Mouse (Mus musculus): ENCODE data around the gene Spata21.
"Not testable (repeated sequence)": the region's sequence is repeated elsewhere in the genome, so short reads cannot be mapped to it uniquely, and the experiment has no call there.

Spata21 gene

DNA sequence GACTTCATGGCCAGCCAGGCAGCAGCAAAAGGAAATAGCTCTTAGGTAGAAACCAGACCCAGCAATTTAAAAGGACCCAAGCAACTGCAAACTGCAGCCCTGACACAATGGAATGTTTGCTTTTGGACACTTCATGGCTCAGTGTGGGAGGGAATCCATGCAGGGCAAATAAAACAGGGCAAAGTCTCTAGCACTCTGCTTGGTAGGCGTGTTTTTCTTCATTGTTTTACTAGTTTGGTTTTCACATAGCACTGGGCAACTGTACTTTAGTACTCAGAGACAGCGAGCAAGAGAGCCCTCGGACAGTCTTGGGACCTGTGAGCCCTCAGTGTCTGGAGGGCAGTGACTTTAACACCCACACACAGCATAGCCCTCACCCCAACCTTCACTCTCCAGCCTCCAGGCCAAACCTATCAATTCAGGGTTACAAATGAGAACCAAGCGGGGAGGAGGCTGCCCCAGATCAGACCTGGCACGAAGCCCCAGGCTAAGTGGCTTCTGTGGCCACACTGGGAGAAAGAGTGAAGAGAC, 43.5 kb downstream of the Spata21 start:
- no peak for DNase-seq

DNA sequence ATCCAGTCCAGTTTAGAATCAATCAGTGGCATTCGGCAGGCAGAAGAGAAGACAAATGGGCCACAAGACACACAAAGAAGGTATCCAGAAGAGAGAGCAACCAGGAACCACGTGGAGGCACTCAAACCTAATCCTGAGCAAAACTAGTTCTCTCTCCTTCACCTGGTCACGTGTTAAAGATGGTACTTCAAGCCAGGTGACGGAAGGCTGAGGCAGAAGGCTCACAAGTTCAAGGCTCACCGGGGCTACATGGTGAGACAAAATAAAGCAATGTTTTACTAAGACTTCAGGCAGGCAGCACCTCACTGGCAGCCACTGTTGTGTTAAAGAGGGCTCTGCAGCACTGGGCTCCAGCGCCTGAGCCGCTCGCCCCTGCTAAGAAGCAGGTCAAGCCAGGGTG, 44.1 kb downstream of the Spata21 start:
- DNase-seq: no peak

DNA sequence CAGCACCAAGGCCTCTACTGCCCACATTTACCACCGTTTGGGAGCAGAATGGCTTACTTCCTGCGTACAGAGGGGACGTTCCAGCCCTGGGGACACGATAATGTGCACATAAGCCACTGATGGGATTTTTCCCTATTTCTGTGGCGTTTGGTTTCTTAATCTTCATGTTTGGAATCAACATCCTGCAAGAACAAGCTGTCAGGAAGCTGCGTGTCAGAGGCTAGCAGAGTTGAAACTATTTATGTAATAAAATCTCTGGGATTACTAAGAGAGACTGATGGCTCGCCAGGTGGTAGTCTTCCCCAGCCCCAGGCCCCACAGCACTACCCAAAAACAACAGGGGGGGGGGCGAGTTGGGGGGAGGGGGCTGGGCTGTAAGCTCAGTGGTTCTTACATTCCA, 45.1 kb downstream of the Spata21 start:
- DNase-seq: no peak

DNA sequence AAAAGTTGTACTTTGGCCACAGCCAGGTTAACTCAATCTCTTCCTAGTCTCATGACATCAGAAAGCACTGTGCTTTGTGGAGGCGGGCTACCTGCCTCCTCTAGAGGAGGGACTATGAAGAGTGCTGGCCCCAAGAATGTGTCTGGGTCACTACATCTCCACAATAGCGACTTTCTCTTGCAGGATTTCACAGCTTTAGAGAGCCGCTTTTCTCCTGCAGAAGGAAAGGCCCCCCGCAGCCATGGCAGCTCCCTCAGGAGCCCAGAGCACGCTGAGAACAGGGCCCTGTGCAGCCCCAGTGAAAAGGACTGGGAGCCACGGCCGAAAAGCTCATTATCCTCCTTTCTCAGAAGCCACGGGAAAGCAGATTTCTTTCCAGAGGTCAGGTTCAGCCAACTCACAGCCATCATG, 45.9 kb downstream of the Spata21 start:
- DNase-seq: no peak

DNA sequence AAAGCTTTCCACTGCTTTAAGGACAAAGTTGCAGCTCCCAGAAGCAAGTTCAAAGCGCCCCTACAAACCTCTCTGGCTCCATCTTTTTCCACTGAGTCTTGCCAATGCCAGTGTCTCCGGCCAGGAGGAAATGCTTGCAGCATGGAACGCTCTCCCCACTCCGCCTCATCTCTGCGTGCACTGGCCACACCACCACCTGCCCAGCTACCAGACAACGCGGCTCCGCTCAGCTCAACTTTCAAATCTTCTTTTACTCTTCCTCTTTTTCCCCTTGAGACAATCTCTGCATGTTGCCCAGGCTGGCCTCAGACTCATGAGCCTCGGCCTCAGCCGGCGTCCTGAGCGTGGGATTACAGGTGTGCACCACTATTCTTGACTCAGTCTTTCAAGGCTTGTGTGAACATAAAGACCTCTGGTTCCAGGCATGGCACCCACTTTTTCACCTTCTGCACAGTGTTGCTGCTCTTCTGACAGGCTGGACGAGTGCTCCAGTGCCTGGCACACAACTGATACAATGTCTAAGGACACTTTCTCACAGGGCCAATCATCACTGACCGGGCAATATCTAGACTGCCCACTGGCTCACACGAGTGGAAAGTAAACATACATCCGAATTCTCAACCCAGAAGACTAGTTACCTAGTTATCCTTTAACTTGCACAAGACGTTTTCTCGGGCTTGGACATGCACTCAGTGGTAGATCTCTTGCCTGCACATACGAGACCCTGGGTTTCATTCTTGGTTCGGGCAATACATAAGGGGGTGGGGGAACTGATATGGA, 46.8 kb downstream of the Spata21 start:
- no peak for DNase-seq

DNA sequence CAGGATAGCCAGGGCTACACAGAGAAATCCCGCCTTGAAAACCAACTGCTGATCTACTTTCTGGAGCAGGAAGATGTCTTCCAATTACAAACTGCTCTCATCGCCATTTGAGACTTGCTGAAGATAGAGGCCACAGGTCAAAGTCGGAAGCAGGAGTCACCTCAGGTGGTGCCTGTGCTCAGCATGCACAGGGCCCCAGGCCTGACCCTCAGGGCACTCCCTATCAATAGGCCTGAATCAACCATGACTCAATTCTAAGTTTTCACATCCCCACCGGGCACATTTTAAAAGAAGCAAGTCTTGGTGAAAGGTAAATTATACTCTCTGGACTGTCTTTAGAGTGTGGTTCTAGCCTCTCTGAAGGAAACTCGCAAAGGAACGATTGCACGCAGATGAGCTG, 48.0 kb downstream of the Spata21 start:
- no peak for DNase-seq

DNA sequence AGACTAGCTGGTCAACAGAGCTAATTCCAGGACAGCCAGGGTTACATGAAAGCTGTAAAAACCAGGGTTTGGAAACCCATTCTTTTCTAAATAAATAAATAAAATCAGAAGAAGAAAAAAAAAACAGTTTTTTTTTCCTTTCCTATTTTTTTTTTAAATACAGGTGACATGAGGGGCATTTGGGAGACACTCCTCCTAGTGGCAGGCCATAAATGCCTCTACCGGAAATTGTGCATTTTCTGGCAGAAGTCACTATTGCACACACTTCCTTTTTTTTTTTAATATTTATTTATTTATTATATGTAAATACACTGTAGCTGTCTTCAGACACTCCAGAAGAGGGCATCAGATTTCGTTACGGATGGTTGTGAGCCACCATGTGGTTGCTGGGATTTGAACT, 49.6 kb downstream of the Spata21 start:
- not testable (repeated sequence) for DNase-seq

DNA sequence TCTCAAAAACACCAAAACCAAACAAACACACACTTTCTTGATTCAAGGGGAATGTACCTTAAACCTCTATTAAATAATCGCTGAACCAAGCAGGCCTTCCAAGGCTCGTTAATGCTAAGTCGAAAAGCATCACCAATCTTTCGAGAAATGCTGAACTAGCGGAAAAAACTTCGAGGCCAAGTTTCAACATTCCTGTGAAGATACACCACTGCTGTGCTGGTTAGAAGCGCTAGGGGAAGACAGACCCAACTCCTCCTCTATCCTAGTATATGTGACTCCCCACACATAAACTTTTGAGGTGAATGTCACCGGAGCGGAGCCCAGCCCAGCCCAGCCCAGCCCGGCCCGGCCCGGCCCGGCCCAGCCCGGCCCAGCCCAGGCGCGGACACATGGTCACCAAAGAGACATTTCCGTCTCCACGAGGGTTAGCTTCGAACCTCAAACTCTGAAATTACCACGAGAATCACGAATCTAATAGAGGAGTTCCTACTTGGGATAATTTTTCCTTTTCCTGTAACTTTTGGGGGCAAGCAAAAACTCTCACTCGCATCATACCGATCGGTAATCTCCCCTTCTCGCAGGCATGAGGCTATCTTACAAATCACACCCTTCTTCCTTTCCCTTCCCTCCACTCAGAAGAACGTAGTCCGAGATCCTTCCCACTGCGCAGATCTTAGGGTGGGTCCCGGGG, 50.4 kb downstream of the Spata21 start:
- DNase-seq: no peak

DNA sequence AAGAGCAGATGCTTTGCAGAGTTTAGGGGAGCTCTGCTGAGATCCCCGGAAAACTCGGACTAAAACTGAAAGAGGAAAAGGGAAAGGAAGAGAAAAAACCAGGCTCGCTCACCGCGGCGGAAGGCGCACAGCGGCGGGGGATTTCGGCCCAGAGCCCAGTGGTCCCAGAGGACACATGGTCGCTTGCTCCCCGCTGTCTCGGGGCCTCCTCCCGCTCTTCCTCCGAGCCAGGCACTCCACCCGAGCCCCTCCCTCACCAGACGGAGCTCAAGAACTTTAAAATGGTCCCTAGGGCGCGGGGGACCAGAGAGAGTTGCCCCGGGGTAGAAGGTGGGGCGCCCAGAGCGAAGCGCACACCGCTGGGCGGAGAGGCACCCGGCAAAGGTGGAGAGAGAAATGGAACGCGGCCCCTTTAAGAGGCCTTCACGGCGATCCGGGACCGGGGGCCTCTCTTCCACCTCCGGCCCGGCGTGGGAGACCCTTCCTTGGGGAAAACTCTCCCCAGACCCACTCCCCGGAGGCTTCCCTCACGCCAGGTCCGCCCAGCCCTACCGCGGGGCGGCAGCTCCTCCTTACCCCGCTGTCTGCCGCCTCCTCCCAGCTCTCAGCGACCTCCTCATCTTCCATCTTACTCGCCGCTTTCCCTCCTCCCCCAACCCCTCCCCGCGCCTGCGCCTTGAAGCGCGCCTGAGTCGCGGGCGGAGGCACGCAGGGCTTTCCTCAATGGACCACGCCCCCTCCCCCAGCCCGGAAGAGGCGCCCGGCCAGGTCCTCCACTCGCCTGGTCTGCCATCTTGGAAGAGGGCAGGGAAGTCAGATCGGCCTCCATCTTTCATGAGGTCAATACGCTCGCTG, 51.2 kb downstream of the Spata21 start, which contains the start of gene Szrd1:
Gene Szrd1, minus strand, starts transcription at position 660 of the 855 bp plus-strand sequence.
- DNase-seq: peak; percentile 100

DNA sequence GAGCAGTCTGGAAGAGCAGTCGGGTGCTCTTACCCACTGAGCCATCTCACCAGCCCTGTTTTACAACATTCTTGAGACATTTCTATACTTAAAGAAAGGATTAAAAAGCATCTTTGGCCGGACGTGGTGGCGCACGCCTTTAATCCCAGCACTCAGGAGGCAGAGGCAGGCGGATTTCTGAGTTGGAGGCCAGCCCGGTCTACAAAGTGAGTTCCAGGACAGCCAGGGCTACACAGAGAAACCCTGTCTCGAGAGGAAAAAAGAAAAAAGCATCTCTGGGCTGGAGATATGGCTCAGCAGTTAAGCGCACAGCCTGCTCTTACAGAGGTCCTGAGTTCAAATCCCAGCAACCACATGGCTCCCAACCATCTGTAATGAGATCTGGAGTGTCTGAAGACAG, 52.2 kb downstream of the Spata21 start:
- DNase-seq: not testable (repeated sequence)

DNA sequence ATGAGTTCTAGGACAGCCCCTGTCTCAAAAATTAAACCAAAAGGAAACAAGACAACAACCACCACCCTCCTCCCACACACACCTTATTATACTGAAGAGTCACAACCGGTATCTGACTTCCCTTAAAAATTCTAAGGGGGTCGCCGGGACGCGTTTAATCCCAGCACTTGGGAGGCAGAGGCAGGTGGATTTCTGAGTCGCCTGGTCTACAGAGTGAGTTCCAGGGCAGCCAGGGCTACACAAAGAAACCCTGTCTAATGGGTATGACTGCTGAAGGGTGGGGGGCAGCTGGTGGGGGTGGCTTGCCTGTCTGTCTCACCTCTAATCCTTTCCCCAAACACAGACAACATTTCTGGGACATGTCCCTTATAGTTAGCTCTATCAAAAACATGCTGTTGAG, 52.8 kb downstream of the Spata21 start:
- no peak for DNase-seq

DNA sequence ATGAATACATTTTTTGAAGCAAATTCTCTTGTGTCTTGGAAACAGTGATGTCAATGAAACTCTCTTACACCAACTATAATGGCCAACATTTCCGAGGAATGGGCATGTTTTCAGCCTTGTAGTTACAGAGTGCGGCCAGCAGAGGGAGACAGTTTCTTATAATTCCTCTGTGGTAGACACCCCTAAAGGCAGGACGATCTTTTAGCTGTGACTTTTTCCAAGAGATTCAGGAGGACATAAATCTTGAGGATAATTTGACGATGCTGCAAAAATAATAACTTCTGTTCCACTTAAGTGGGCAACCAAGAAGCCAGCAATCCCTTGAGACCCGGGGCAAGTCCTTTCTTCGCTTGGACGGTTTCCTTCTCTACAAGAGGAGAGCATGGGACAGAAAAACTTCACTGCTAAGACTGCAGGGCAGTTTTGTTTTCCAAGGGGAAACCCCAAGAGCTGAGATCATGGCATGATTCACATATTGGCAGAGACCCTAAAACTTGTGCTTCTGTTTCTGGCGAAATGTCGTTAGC, 54.2 kb downstream of the Spata21 start:
- DNase-seq: peak; percentile 79

DNA sequence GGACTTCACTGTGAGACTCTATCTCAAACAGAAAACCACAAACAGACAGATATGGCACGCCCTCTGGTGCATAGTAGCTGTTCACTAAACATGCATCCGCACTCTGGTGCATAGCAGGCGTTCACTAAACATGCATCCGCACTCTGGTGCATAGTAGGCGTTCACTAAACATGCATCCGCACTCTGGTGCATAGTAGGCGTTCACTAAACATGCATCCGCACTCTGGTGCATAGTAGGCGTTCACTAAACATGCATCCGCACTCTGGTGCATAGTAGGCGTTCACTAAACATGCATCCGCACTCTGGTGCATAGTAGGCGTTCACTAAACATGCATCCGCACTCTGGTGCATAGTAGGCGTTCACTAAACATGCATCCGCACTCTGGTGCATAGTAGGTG, 57.0 kb downstream of the Spata21 start:
- DNase-seq: not testable (repeated sequence)

DNA sequence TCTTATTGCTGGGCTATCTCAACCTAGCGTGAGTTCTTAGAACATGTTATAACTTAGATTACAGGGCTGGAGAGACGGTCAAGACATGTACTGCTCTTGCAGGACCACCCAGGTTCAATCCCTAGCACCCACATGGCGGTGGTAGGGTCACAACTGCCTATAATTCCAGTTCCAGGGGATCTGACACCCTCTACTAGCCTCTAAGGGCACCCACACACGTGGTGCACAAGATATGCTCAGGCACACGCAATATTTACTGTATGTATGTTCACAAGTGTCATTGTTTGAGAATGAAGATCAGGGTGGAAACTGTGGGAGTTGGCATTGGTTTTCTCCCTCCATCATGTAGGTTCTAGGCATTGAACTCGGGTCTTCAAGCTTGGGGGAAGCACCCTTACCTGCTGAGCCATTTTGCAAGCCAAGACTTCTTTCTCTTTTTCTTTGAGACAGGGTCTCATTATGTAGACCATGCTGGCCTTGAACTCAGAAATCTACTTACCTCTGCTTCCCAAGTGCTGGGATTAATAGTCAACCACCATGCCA, 58.4 kb downstream of the Spata21 start:
- no peak for DNase-seq

DNA sequence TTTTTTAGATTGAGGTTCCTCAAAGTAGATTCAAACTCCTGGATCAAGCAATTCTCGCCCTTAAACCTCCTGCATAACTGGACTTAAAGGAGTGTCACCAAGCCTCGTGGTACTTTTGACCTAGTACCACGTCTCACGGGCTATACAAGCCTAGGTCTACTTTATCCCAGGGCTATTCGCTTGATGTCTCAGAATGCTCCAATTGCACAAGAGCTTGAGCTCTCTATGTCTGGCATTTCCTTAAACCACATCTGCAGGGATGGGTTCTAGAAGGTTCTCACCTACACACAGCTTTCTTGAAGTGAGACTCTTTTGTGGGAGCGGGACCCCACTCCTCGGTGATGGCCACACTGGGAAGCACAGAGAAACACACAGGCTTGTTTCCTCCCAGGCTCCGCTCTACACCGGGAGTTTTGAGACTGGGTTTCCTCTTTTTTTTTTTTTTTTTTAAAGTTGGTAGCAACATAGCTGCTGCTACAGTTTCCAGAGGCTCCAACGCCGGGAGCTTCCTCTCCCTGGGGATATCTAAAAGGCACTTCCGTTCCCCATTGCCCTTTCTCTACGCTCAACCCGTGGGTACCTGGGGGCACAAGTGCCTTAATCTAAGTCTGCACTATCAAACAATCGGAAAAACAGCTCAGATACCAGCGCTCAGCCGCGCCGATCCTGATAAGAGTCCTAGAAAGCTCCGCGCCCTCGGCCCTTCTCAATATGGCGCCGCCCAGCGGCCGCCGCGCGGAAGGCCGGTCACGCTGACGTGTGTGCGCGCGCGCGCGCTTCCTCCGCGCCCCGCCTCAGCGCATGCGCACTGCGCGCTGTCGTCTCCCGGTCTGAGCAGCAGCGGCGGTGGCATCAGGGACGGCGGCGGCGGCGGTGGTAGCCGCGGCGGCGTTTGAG, 59.2 kb downstream of the Spata21 start, which contains the start of gene Fbxo42:
Gene Fbxo42, plus strand, starts transcription at position 802 of the 897 bp plus-strand sequence.
- DNase-seq: peak; percentile 96

DNA sequence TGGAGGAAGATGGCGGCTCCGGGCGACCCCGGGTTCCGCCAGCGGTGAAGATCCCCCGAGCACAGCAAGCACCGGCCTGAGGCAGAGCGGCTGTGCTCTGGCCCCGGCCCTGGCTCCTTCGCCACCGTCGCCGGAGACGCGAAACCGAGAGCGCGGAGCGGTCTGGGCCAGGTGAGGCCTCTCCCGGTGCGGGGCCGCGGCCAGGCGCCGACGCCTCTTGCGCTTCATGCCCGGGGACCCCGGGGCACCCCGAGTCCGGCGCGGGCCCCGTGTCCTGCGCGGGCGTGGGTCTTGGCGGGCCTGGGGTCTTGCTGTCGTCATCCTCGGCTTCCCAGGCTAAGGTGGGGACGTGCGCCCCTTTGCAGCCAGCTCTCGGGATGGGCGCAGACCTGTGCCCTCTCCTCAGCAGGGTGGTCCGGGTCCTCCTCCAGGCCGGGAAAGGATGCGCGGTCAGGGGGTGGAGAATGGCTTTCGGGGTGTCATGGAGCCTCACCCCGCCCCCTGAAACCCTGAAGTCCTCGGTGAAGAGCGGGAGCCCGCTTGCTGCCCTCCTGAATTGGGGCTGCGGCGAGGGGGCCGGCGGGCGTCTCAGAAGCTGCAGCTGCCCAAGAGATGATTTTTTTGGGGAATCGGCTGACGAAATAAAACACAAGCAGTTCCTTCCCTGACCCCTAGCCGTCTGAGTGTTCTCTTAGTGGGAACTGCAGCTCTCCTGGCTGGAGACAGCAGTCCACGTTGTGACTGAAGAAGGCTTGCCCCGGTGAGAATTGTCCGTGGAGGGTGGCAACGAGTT, 60.1 kb downstream of the Spata21 start:
- DNase-seq: peak; percentile 71

DNA sequence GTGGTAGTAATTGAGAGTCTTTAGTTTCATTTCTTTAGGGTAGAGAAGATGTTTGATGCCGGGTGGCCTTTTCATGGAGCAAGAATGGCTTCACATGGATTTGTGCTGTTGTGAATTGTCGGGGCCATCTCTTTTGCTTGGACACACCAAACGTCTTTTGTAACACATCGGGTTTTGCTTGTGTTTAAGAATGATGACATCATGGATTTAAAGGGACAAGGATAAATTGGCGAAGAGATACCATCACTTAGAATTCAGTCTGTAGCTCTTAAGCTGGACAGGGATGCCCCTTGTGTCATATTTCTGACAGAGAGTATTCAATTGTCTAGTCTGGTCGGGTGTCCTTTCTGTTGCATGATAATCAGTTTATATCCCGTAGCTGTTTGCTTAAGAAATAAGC, 61.0 kb downstream of the Spata21 start:
- no peak for DNase-seq

DNA sequence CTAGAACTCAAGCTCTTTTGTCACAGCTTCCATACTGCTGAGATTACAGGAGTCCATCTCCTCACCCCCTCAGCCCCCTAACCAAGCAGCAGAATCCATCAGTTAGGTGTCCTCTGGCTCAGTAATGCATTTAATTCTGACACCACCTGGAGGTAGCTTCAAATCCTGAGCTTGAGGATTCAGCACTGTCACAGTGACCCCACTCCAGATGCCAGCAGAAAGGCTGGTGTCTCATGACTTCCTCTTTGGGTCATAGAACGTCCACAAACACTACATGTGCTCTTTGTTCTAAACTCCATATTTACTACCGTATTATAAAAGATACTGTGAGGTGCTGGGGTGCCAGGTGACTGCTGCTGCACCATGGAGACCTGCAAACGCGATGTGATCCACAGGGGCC, 69.4 kb downstream of the Spata21 start:
- no peak for DNase-seq

DNA sequence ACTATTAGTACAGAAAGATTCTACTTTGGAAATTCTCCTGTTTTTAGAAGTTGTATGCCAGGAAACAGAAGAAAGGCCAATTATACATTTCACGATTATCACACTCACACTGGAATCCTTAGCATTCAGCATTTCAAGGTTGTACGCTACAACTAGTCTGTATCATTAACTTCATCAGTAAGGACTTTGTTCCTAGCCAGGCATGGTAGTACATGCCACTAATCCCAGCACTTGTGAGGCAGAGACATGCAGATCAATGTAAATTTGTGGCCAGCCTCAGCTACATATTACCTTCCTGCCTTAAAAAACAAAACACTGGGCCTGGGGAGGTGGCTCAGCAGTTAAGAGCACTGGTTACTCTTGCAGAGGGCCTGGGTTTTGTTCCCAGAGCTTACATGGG, 70.5 kb downstream of the Spata21 start:
- no peak for DNase-seq

DNA sequence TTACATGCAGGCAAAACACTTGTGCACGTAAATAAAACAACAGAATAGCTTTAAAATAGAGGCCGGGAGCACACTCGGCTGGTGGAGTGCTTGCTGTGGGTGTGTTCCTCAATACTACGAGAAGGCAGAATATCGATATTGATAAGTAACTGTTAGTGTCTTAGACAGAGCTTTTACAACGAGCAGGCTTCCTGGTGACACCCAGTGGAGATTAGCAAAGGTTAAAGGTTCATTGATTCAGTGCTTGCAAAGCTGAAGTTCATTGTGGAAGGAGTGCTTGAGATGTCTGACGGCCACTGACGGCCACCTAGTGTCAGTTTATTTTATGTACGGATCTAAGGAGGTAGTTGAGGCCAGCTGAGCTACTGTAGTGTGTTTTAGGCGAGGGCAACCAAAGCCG, 71.0 kb downstream of the Spata21 start:
- no peak for DNase-seq

DNA sequence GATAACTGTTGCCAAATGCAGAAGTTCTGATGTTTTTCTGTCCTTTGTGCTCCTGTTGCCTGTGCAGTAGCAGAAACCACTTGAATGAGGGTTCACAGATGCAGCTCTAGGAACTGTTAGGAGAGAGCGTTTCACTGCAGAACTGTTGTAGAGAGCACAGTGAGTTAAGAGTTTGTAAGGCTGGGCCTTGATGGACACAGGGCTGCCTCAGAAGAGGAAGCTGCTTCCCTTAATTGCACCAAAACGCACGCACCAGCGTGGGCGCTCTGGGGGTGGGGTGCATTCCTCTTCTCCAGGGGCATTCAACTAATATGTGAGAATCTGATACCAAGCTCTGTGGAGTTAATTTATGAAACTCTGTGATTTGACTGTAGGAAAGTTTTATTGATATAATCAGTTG, 71.5 kb downstream of the Spata21 start:
- DNase-seq: no peak
